Mouse (Mus musculus): Measurements from ENCODE around the gene Emilin2. TPM values are rescaled to one million over a fixed set of nuclear protein-coding genes. Genes with fewer than 3 reads are reported as not detected.
A peak's percentile ranks its signal among the peaks of the same experiment; 100 is the strongest.

The Emilin2 gene
- total and polyA plus RNA-seq, 3 experiments: 0.34 to 0.38 TPM; not detected in 1

- in situ Hi-C loops (cut with MboI; ENCODE audit: low pct_ligation_motif_present, low pct_unique_long_range_greater_than_20kb, low sequenced_read_pairs) (no loop called here), dilution Hi-C loops (cut with MboI; ENCODE audit: extremely low pct_ligation_motif_present, extremely low pct_unique_long_range_greater_than_20kb, low sequenced_read_pairs) (no loop called here)
- peaks cover 9 to 19% of the 10 kb centered on the region in 2 experiments for H3K36me3 ChIP-seq (replicated peaks in 1 of 2; ENCODE audit: control insufficient read depth in 1 of 2, insufficient read depth in 1 of 2, low read length in 1 of 2)
- peaks cover 8% of the 10 kb centered on the region for H3K9me3 ChIP-seq (replicated peaks; ENCODE audit: low read length)
- peaks cover 30 to 81% of the 10 kb centered on the region in 2 experiments for H3K4me1 ChIP-seq (ENCODE audit: control insufficient read depth in 1 of 2, insufficient read depth in 2 of 2)
- H3K79me2 ChIP-seq (replicated peaks; ENCODE audit: control insufficient read depth, extremely low read depth, insufficient read depth, poor library complexity, severe bottlenecking): peaks cover 24% of the 10 kb centered on the region
- H3K4me2 ChIP-seq (ENCODE audit: insufficient read depth, low read depth, poor library complexity, severe bottlenecking): peak overlapping the region; percentile 96
- H3K27me3 ChIP-seq (replicated peaks): no peaks in the 10 kb centered on the region
- peak overlapping the region; percentile 65 for H3K9ac ChIP-seq (ENCODE audit: insufficient read depth, low read depth)
- peak; percentile 54 for DNase-seq (ENCODE audit: extremely low read depth)
- peak overlapping the region; percentile 24 to 50 (median 27) for H3K4me3 ChIP-seq (replicated peaks in 1 of 3; ENCODE audit: low read depth in 2 of 3, low read length in 2 of 3, poor library complexity in 1 of 3)
- 0 out of 2 replicates have a peak, but pooled peaks have one; percentile 22 for TF ChIP-seq MYC (IDR thresholded peaks at IDR 0.05; ENCODE audit: low read depth, low read length)
- TF ChIP-seq EP300 (IDR thresholded peaks at IDR 0.05; ENCODE audit: low read length): peak; percentile 37
- peak; percentile 64 for TF ChIP-seq SIN3A (IDR thresholded peaks at IDR 0.05; ENCODE audit: low read length)
- TF ChIP-seq KAT2A (IDR thresholded peaks at IDR 0.05; ENCODE audit: insufficient replicate concordance, low read length): 0 out of 2 replicates have a peak, but pooled peaks have one; percentile 26
- no peak for TF ChIP-seq CHD2 (IDR thresholded peaks at IDR 0.05; ENCODE audit: low read length)
- no peak for TF ChIP-seq POLR2A (IDR thresholded peaks at IDR 0.05; ENCODE audit: low read depth, low read length)
- TF ChIP-seq JUND (conservative IDR thresholded peaks at IDR 0.05; ENCODE audit: low read depth, low read length): 0 out of 2 replicates have a peak, but pooled peaks have one; percentile 22
- TF ChIP-seq MXI1 (IDR thresholded peaks at IDR 0.05; ENCODE audit: low read depth, low read length): peak; percentile 51
- no peak for TF ChIP-seq CTCF (conservative IDR thresholded peaks at IDR 0.05 in 1 of 2, IDR thresholded peaks at IDR 0.05 in 1 of 2; ENCODE audit: low read depth in 2 of 2, low read length in 2 of 2)
- no peak for TF ChIP-seq ZC3H11A (IDR thresholded peaks at IDR 0.05; ENCODE audit: low read depth, low read length)
- TF ChIP-seq SMC3 (IDR thresholded peaks at IDR 0.05; ENCODE audit: low read depth, low read length): no peak
- TF ChIP-seq MAX (IDR thresholded peaks at IDR 0.05; ENCODE audit: low read length): 0 out of 2 replicates have a peak, but pooled peaks have one; percentile 44
- 0 out of 2 replicates have a peak, but pooled peaks have one; percentile 62 for TF ChIP-seq UBTF (IDR thresholded peaks at IDR 0.05; ENCODE audit: low read depth, low read length)
- TF ChIP-seq IRF4 (IDR thresholded peaks at IDR 0.05; ENCODE audit: low read depth, low read length): 0 out of 2 replicates have a peak, but pooled peaks have one; percentile 17
- TF ChIP-seq MAFK (IDR thresholded peaks at IDR 0.05; ENCODE audit: insufficient replicate concordance, low read length): peak; percentile 30; the same call in 1 of the 2 replicates
- TF ChIP-seq MAZ (IDR thresholded peaks at IDR 0.05; ENCODE audit: low read depth, low read length): 0 out of 2 replicates have a peak, but pooled peaks have one; percentile 41
- TF ChIP-seq NRF1 (IDR thresholded peaks at IDR 0.05; ENCODE audit: low read depth, low read length): peak; percentile 9; the same call in 1 of the 2 replicates
- TF ChIP-seq CHD1 (IDR thresholded peaks at IDR 0.05; ENCODE audit: low read depth, low read length): peak; percentile 73
- peak overlapping the region; percentile 97 for H3K27ac ChIP-seq (ENCODE audit: insufficient read depth, low read depth)
Measured at GRCm38 (mm10) chr17:71214514-71215240, 97.1 kb downstream of the Emilin2 start.

- H3K4me2 ChIP-seq (ENCODE audit: insufficient read depth, low read depth, poor library complexity, severe bottlenecking): no peak overlapping the region
- H3K9me3 ChIP-seq (replicated peaks; ENCODE audit: low read length): peaks cover 8% of the 10 kb centered on the region
- peaks cover 27% of the 10 kb centered on the region for H3K79me2 ChIP-seq (replicated peaks; ENCODE audit: control insufficient read depth, extremely low read depth, insufficient read depth, poor library complexity, severe bottlenecking)
- no peak for TF ChIP-seq USF1 (IDR thresholded peaks at IDR 0.05; ENCODE audit: low read depth, low read length)
- peak; percentile 35; the same call in 1 of the 2 replicates for TF ChIP-seq ZNF384 (IDR thresholded peaks at IDR 0.05; ENCODE audit: low read depth, low read length)
- no peak for TF ChIP-seq MAX (IDR thresholded peaks at IDR 0.05; ENCODE audit: low read length)
- no peak for TF ChIP-seq UBTF (IDR thresholded peaks at IDR 0.05; ENCODE audit: low read depth, low read length)
- no peak for TF ChIP-seq E2F4 (IDR thresholded peaks at IDR 0.05; ENCODE audit: insufficient replicate concordance, low read depth, low read length)
- no peak for TF ChIP-seq SMC3 (IDR thresholded peaks at IDR 0.05; ENCODE audit: low read depth, low read length)
- peak in 1 of 2 experiments; percentile 27; a peak in 2 of 4 replicates for TF ChIP-seq CTCF (conservative IDR thresholded peaks at IDR 0.05 in 1 of 2, IDR thresholded peaks at IDR 0.05 in 1 of 2; ENCODE audit: low read depth in 2 of 2, low read length in 2 of 2)
- TF ChIP-seq GABPA (IDR thresholded peaks at IDR 0.05; ENCODE audit: insufficient replicate concordance, low read depth, low read length): no peak
- TF ChIP-seq TCF12 (IDR thresholded peaks at IDR 0.05; ENCODE audit: low read depth, low read length): no peak
- TF ChIP-seq ETS1 (conservative IDR thresholded peaks at IDR 0.05; ENCODE audit: low read depth, low read length): no peak
- no peak for TF ChIP-seq TBP (conservative IDR thresholded peaks at IDR 0.05; ENCODE audit: low read depth, low read length)
- H3K4me3 ChIP-seq (replicated peaks in 1 of 3; ENCODE audit: low read depth in 2 of 3, low read length in 2 of 3, poor library complexity in 1 of 3): no peak overlapping the region
- dilution Hi-C loops (cut with MboI; ENCODE audit: extremely low pct_ligation_motif_present, extremely low pct_unique_long_range_greater_than_20kb, low sequenced_read_pairs) (no loop called here), in situ Hi-C loops (cut with MboI; ENCODE audit: low pct_ligation_motif_present, low pct_unique_long_range_greater_than_20kb, low sequenced_read_pairs) (no loop called here)
- H3K9ac ChIP-seq (ENCODE audit: insufficient read depth, low read depth): no peak overlapping the region
- no peak for DNase-seq (ENCODE audit: extremely low read depth)
- peaks cover 27 to 78% of the 10 kb centered on the region in 2 experiments for H3K4me1 ChIP-seq (ENCODE audit: control insufficient read depth in 1 of 2, insufficient read depth in 2 of 2)
- H3K36me3 ChIP-seq (replicated peaks in 1 of 2; ENCODE audit: control insufficient read depth in 1 of 2, insufficient read depth in 1 of 2, low read length in 1 of 2): peaks cover 6 to 12% of the 10 kb centered on the region in 2 experiments
- H3K27ac ChIP-seq (ENCODE audit: insufficient read depth, low read depth): no peak overlapping the region; the same call in 1 of the 2 replicates
- no peaks in the 10 kb centered on the region for H3K27me3 ChIP-seq (replicated peaks)
Measured at GRCm38 (mm10) chr17:71213666-71214065, 98.1 kb downstream of the Emilin2 start.

Measured in CH12.LX (cell line).